Mouse (Mus musculus): Measurements from ENCODE around the gene Btk.

GRCm38 (mm10) chrX:134621685-134622084, 38.3 kb upstream of the Btk start:
- no peak for TF ChIP-seq CTCF (IDR thresholded peaks at IDR 0.05; ENCODE audit: low read depth)
- TF ChIP-seq EP300 (IDR thresholded peaks at IDR 0.05; ENCODE audit: low read depth): no peak
